Mouse (Mus musculus) CH12.LX (cell line): ENCODE results near the gene 9930022D16Rik.

ENCODE experiments used
- BHLHE40 ChIP-seq: IDR thresholded peaks from 2 replicates; pipeline ENCODE4 v1.6.1; 2011; ENCODE audit warnings: mild to moderate bottlenecking, low read depth, low read length, improper control_type of control experiment
- CTCF ChIP-seq, 2 experiments: IDR thresholded peaks in 1 of 2; conservative IDR thresholded peaks in 1 of 2; 2 replicates each; pipeline ENCODE4 v1.5.1; 2011 to 2012; ENCODE audit warnings: low read depth in 2 of 2, low read length in 2 of 2, improper control_type of control experiment in 1 of 2, inconsistent platforms in 1 of 2, mild to moderate bottlenecking in 1 of 2, moderate library complexity in 1 of 2
- MEF2A ChIP-seq: IDR thresholded peaks from 2 replicates; pipeline ENCODE4 v1.6.1; 2014; ENCODE audit warnings: low read depth, mild to moderate bottlenecking, inconsistent platforms, low read length, improper control_type of control experiment, borderline replicate concordance
- POLR2A ChIP-seq: IDR thresholded peaks from 2 replicates; pipeline ENCODE4 v1.6.1; 2011; ENCODE audit warnings: low read depth, mild to moderate bottlenecking, improper control_type of control experiment, low read length
- SIN3A ChIP-seq: IDR thresholded peaks from 2 replicates; pipeline ENCODE4 v1.6.1; 2012; ENCODE audit warnings: low read length, improper control_type of control experiment, inconsistent platforms
- TBP ChIP-seq: conservative IDR thresholded peaks from 2 replicates; pipeline ENCODE4 v1.6.1; 2011; ENCODE audit warnings: low read depth, low read length, improper control_type of control experiment
- ZNF384 ChIP-seq: IDR thresholded peaks from 2 replicates; pipeline ENCODE4 v1.6.1; 2012; ENCODE audit warnings: low read depth, low read length, improper control_type of control experiment, inconsistent platforms

- TF ChIP-seq CTCF (conservative IDR thresholded peaks at IDR 0.05 in 1 of 2, IDR thresholded peaks at IDR 0.05 in 1 of 2; ENCODE audit: low read depth in 2 of 2, low read length in 2 of 2) (peak; percentile 79 to 97), SIN3A (peak; percentile 65), POLR2A (no peak), TBP (no peak), BHLHE40 (peak; percentile 28), ZNF384 (no peak), MEF2A (0 out of 2 replicates have a peak, but pooled peaks have one; percentile 40)
Observed at GRCm38 (mm10) chr11:109441119-109441518, 27.4 kb downstream of the 9930022D16Rik start.
